Mouse (Mus musculus): Measurements from ENCODE around the gene Npm3. TPM values are rescaled to one million over a fixed set of nuclear protein-coding genes. Genes with fewer than 3 reads are reported as not detected.

Gene Npm3
- total RNA-seq, 2 experiments from 2014 or later: 15.0 to 15.9 TPM

GRCm38 (mm10) chr19:45758671-45759070 lies 9.3 kb upstream of the Npm3 start:
- no peak for DNase-seq
- intact Hi-C loops (cut with DNase I): no loop called here

- no peak for DNase-seq
- intact Hi-C loops (cut with DNase I): no loop called here
These were observed 4.2 kb upstream of the Npm3 start for GRCm38 (mm10) chr19:45753551-45753950.

GRCm38 (mm10) chr19:45751881-45752280 lies 2.5 kb upstream of the Npm3 start:
- DNase-seq: no peak
- intact Hi-C loops (cut with DNase I): no loop called here

- intact Hi-C loops (cut with DNase I): no loop called here
- peak in 1 of 2 experiments; percentile 23 for DNase-seq
These were observed 624 bp downstream of the Npm3 start for GRCm38 (mm10) chr19:45748691-45749242.

- intact Hi-C loops (cut with DNase I): no loop called here
- no peak for DNase-seq
These were observed 1.2 kb downstream of the Npm3 start for GRCm38 (mm10) chr19:45748206-45748605.

GRCm38 (mm10) chr19:45747028-45747867 lies 2.1 kb downstream of the Npm3 start:
- intact Hi-C loops (cut with DNase I): loop anchor here (2.0 kb wide), 3 partner anchors 34 to 526 kb away; partner anchors contain the start of gene Fbxw4
- peak; percentile 83 to 87 for DNase-seq

- intact Hi-C loops (cut with DNase I): loop anchor here (1.0 to 2.0 kb wide), 4 partner anchors 34 to 526 kb away; partner anchors contain the start of gene Fbxw4
- DNase-seq: peak; percentile 83 to 84
These were observed 3.0 kb downstream of the Npm3 start for GRCm38 (mm10) chr19:45746153-45747020.

GRCm38 (mm10) chr19:45745344-45746152 lies 3.8 kb downstream of the Npm3 start:
- DNase-seq: no peak

GRCm38 (mm10) chr19:45743619-45744018 lies 5.8 kb downstream of the Npm3 start:
- no peak for DNase-seq
- intact Hi-C loops (cut with DNase I): no loop called here

More at GRCm38 (mm10) chr19:45745344-45746152, 3.8 kb downstream of the Npm3 start:
- intact Hi-C loops (cut with DNase I): loop anchor here (1.0 to 2.0 kb wide), 4 partner anchors 35 to 525 kb away; partner anchors contain the start of gene Fbxw4

GRCm38 (mm10) chr19:45742984-45743575 lies 6.3 kb downstream of the Npm3 start:
- intact Hi-C loops (cut with DNase I): no loop called here
- no peak for DNase-seq

GRCm38 (mm10) chr19:45742218-45742983 lies 7.0 kb downstream of the Npm3 start, which contains the start of gene Fgf8:
Fgf8 (minus strand) TSS chr19:45742915.
- DNase-seq: no peak
- intact Hi-C loops (cut with DNase I): no loop called here

- DNase-seq: no peak
- intact Hi-C loops (cut with DNase I): no loop called here
These were observed 7.8 kb downstream of the Npm3 start for GRCm38 (mm10) chr19:45741431-45742217.

- DNase-seq: no peak
- intact Hi-C loops (cut with DNase I): no loop called here
These were observed 8.6 kb downstream of the Npm3 start for GRCm38 (mm10) chr19:45740817-45741216.

GRCm38 (mm10) chr19:45740233-45740632 lies 9.2 kb downstream of the Npm3 start:
- DNase-seq: no peak
- intact Hi-C loops (cut with DNase I): no loop called here

- DNase-seq: no peak
- intact Hi-C loops (cut with DNase I): no loop called here
These were observed 10.9 kb downstream of the Npm3 start for GRCm38 (mm10) chr19:45738521-45738920.

GRCm38 (mm10) chr19:45737846-45738484 lies 11.4 kb downstream of the Npm3 start:
- no peak for DNase-seq
- intact Hi-C loops (cut with DNase I): no loop called here

GRCm38 (mm10) chr19:45737208-45737845 lies 12.1 kb downstream of the Npm3 start:
- intact Hi-C loops (cut with DNase I): no loop called here

More at GRCm38 (mm10) chr19:45737208-45737845, 12.1 kb downstream of the Npm3 start:
- DNase-seq: no peak

All from heart, postnatal 36 days (tissue).